Mouse (Mus musculus): ENCODE results near the gene Mgll.

Mgll gene

DNA sequence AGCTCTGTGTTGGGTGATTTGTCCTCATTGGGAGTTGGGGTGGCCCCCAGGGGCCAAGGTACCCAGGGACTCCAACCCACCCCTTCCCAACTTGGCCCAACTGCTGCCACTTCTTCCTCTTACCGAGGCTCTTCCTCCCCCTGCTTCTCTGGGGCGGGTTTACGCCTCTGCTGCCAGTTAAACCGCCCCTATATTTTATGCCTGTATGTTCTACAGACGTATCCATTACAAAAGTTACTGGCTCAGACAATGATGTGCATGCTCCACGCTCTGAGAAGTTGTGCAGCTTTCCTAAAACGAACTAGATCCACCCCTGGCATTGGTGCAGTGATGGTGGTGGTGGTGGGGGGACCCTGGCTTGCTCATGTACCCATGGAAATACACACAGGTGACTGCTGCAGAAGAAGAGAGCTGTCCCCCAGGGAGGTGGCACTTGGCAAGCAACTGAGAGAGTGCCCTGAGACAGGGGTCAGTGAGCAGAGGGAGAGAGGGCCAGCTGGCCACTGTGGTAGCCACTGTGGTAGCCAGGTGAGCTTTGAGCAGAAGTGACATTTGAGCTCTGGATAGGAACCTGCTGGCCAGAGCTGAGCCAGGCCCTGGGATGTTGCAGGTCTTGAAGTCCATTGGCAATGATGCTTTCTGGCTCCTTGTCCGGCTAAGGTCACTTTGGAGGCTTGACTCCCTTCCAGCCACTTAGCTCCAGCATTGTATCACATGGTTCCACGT is 18.2 kb downstream of the Mgll start:
- in situ Hi-C loops (cut with MboI; ENCODE audit: low sequenced_read_pairs), result no loop called here

DNA sequence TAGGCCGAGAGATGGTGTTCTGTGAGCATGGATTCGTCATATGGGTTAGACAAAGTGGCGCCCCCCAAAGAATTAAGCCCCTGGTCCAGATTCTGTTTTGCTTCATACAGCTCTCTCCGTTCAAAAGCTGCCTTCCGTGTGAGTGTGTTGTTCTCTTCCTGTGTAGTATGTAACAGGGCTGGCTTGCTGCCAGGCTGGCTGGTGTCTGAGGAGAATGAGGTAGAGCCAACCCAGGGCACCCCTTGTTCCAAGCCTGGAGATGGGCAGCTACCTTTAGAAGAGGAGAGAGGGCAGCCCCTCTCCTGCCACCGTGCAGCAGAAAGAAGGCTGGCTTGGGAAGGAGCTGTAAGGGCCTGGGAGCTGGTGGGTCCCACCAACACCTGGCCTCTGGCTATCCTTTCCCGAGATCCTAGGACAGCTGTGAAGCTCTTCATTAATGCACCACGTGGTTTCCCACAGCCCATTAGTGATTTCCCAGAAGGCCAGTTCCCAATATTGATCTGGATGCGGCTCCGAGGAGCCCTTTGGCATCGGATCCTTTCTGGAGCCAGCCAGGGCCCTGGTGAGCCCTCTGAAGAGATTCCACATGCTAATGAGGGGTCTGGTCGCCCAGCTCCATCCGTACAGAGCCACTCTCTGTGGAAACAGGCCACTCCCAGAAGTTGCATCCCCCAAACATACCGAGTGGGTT is 19.5 kb downstream of the Mgll start:
- in situ Hi-C loops (cut with MboI; ENCODE audit: low sequenced_read_pairs), result no loop called here

DNA sequence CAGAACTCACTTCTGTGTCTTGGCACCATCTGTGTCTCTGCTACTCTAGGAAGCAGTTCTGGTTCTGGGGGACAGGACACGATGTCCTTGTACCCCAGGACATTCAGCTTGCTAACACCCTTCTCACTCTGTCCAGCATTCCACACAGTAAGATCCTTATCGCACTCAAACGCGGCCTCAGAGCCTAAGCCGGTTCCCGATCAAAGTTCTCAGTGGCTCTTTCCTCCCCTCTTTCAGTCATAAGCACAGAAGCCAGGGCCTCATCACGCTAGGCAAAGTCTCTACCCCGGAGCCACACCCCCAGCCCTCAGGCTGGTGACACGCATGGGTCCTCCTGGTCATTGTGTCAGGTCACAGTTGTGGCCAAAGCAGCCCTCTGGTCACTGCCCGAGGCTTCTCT is 20.8 kb downstream of the Mgll start:
- in situ Hi-C loops (cut with MboI; ENCODE audit: low sequenced_read_pairs), result no loop called here

DNA sequence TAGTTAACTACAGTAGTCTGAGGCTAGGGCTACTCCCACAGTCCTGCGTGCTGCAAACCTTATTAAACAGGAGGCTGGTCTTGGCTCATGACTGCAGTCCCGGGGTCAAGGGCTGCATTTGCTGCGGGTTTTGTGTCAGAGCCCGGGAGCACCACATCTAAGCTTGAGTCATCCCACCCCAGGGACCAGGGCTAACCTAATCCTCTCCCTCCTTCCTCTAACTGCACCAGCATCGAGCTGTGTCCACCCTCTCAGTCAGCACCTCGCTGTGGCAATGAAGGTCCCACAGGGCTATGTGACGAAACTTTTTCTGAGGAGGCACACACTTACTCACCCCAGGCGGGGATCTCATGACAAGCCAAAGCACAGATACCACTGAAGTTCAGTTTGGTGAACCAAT is 22.1 kb downstream of the Mgll start:
- in situ Hi-C loops (cut with MboI; ENCODE audit: low sequenced_read_pairs), result no loop called here

DNA sequence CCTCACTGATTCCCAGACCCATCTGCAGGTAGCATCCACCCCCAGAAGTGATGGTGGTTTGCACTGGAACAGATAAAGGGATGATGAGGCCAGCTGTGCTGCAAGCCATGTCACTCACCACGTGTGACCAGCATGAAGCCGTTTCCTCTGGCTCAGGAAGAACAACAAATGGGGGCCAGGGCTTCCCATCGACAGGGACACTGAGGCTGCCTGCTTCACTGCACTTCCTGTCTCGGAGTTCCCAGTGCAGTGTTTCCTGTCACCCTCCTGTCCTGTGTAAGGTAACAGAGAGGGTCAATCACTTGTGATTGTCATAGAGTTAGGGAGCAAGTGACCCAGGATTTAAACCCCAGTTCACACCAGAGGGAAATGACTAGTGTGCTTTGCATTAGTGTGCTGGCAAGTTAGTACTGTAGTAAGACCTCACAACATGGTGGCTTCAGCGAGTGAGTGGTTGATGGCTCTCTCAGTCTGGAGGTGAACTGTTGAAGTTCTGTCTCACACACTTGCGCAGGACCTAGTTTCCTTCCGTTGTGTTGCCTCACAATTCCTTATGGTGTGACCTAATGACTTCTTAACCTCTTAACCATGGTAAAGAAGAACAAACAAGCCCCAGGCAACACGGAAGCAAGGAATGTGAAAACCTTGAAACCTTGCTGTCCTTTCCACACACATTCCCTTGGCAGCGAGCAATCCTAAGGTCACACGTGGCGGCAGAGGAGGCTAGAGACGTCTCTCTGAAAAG is 23.3 kb downstream of the Mgll start:
- in situ Hi-C loops (cut with MboI; ENCODE audit: low sequenced_read_pairs), result no loop called here

DNA sequence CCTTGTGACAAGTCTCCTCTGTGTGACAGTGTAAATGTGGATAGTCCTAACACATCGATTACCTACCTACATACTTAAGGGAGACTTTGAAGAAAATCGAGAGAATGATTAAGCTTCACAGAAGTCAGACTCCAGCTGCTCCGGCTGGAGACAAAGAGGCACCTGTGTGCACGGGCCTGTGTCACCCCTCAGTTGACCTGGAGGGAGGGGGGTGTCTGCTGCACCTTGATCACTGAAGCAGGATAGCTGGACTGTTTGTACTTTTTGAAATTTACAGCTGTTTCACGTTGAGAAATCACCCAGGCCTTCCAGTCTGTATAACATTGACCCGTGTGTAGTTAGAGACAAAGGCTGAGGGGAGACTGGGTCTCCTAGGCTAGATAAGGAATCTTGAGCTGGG is 26.7 kb downstream of the Mgll start:
- in situ Hi-C loops (cut with MboI; ENCODE audit: low sequenced_read_pairs), result no loop called here

DNA sequence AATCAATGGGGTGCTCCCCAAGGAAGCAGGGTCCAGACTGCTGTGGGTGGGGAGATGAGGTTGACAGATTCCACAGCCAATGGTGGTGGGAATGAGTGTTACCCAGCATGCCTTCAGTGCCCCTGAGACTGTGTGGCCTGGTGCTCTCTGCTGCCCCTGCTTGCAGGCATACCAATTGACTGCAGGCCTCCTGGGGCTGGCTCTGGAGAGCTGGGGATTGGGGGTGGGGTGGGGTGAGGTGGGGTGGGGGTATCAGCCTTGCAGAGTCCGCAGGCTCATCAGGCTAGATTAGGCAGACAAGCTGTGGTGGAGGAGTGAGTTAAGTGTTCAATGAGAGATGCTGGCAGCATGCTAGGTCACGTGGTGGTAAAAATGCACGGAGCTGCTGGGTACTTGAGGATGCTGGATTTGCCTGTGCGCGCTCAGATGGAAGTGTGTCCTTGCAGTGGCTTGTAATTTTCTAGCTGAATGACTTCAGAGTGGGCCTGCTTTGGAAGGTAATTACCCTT is 28.6 kb downstream of the Mgll start:
- in situ Hi-C loops (cut with MboI; ENCODE audit: low sequenced_read_pairs), result no loop called here

DNA sequence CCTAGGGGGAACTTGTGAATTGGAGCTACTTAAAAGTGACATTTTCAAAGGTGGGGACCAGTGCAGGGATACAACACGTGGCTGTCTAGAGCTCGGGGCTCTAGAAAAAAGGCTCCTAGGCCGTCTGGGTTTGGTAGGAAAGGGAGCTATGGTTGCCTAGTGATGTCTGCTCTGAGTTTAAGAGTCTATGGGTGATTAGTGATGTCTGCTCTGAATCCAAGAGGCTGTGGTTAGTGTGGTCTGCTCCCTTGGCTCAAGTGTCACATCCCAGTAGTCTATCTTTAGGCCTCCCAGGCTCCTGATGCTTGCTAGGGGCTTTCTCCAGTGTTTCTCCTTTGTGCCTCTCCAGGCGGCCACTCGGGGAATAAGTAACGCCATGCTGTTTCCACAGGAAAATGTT is 29.4 kb downstream of the Mgll start:
- in situ Hi-C loops (cut with MboI; ENCODE audit: low sequenced_read_pairs), result no loop called here

DNA sequence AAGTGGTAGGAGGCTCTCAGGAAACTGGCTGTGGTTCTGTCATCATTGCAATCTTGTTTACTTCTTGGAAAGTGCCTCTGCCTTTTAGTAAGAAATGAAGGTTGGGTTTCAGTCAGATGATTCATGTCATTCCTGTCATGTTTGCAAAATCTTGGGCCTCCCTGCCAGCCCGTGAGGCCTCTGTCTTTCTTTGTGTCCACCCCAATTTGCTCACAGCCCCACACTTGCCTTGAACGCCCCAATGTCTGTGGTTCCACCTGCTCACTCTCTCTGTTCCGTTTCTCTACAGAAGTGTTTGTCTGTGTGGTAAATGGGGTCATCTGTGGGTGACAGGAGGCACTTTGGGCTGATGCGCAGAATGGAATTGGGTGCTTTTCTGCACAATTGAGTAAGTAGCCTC is 32.8 kb downstream of the Mgll start:
- in situ Hi-C loops (cut with MboI; ENCODE audit: low sequenced_read_pairs), result no loop called here

DNA sequence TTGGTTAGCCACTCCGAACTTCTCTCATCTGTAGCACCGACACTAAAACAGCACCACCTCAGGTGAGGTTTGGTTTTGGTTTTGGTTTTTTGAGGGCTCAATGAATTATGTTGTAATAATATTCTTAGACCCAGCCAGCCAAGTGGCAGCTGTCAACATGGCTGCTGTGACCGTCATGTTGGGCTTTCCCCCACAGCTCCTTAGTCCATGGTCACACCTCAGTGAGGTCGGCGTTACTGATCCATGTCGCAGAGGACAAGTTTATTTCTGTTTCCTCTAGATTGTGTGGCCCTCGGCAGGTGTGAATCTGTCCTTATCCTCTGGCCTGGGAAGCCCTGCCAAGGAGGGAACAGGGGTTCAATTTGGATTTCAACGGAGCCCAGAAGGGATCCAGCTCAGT is 33.9 kb downstream of the Mgll start:
- in situ Hi-C loops (cut with MboI; ENCODE audit: low sequenced_read_pairs), result no loop called here

DNA sequence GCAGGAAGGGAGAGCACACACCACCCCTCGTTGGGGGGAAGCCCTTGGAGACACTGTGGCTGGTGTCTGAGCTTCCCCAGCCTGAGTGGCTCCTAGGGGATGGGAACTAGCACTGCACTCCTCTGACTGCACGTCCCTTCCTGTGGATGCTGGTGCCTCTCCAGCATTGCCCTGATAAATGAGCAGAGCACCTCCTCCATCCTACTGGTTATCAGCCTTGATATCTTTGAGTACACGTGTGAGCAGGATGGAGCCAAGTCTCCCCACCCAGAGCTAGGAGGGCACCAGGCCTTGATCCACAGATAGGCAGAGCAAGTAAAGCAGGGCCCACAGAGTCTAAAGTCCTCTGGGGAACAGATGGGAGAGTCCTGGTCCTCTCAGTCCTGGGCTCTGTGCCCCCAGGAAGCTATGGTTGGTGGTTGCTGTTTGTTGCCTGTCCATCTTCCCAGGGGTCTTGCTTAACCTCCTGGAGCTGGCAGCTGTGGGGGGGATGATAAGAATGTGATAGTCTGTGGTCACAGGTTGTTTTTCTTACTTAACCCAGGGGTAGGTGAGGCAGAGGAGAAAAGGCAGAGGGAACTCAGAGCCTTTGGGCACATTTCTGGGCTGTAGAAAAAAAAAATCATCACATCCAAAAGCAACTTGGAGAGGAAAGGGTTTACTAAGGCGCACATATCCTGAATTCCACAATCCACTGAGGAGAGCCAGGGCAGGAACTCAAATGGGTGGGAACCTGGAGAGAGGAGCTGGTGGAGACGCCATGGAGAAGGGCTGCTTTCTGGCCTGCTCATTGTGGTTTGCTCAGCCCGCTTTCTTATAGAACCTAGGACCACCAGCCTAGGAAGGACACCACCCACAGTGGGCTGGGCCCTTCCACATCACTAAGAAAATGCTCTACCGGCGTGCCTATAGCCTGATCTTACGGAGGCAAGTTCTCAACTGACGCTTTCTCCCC is 34.6 kb downstream of the Mgll start:
- in situ Hi-C loops (cut with MboI; ENCODE audit: low sequenced_read_pairs), result no loop called here

DNA sequence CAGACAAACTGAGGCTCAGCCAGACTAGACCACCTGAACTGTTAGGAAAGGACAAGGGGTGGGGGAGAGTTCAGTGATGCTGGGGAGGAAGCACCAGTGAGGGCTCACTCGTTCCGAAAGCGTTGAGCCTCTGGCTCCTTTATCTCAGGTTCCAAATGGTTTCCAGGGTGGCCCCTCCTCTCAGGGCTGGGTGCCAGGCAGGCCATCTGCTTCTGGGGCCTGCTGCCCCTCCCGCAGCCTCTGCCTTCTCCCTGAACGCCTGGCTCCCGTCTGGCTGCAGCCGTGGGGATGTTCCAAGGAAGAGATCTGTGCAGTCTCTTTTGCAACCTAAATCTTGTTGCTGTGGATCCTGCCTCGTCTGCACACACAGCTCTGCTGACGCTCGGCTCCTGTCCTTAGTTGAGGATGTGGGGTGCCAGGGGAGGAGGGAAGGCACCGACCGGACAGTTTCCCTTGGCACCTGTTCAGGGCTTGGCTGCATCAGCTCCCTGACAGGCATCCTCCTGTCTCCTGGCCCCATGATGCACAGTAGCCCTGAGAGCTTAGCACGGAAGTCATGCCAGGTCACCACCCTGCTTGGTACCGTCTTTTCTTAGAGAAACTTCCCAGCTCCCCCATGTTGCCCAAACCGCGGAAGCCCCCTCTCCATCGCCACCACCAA is 35.7 kb downstream of the Mgll start:
- in situ Hi-C loops (cut with MboI; ENCODE audit: low sequenced_read_pairs), result no loop called here

DNA sequence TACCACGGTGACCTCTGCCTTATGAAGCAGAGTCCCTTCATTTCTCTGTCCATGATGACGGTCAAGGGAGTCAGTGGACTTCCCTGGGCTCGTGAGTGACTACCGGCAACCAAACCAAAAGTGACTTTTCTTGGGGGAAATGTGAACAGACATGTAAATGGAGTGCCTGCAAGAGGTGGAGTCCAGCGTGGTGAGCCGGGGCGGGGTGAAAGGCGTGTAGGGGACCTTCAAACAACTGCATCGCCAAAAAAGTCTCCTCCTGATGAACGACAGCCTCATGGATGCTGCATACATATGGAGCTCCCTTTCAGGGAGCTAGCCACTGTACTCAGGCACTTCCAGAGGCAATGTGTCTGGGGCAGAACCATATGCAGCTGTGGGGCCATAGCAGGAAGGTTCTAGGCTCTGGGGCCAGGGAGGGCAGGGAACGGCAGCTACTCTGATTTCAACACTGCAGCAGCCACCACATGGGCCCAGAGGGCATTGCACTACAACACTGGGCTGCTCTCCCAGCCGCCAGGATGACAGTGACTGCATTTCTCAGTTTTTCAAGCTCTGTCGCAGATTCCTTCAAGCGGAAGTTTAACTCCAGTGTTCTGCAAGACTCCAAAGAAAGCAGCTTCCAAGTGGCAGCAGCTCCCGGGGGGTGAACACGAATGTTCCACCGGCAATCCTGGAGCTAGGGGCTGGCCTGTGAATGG is 36.9 kb downstream of the Mgll start:
- in situ Hi-C loops (cut with MboI; ENCODE audit: low sequenced_read_pairs), result no loop called here

DNA sequence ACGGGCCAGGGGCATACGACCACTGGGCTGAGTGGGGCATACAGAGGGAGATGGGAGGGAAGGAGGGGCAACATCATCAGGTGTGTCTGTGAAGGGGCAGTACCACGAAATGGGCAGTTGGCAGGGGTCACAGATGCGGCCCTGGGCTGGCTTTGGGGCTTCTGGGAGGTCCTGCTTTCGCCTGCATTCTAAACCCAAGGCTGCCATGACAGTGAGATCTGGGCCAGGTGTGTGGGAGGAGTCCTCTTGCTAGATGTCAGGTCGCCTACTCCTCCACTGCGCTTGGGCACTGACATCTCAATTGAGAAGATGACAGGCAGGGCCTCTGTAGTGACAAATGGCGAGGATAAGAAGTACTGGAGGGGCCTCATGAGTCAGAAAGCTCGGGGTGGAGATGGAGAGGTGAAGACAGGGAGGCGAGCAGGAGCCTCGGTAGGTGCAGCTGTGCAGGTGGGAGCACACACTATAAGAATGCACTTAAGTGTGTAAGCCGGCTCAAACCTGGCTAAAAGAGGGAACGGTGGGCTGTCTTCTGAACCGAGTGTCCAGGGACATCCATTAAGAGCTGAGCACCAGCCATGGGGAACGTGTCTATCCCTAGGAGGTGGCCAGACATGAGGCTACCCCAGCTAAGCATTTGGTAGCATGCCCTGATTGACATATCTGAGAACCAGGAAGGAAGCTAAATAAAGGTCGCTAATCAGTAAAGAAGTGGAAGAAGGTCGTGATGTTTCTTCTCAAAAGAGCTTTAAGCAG is 37.6 kb downstream of the Mgll start:
- in situ Hi-C loops (cut with MboI; ENCODE audit: low sequenced_read_pairs), result no loop called here

DNA sequence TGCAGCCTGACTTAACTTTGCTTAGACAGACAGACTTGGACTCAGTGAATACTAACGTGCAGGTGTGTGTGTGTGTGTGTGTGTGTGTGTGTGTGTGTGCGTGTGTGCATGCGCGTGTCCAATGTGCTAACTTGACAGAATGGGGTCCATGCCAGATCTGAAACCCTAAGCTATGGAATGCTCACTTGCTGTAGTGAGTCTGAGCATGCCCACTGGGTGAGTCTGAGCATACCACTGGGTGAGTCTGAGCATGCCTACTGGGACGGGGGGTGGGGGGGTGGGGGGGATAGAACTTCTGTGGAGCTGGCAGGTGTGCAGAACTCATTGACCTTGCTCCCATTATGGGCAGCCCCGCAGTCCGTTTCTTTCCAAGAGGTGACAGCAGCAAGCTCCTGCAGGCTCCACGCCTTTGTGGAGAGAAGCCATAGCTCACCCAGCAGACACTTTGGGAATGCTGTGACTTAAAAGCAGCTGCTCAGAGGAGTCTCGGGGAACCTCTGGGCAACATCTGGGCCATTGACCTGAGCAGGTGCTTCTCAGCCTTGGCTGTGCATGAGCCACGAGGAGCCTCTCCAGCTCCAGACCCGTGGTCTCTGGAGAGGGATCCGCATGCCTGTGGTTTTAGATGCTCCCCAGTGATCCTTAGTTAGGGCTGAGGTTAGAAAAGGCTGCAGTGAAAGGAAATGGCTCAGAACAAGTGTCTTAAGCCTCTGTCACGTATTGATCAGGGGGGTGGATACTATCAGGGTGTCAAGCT is 38.4 kb downstream of the Mgll start:
- in situ Hi-C loops (cut with MboI; ENCODE audit: low sequenced_read_pairs), result no loop called here

DNA sequence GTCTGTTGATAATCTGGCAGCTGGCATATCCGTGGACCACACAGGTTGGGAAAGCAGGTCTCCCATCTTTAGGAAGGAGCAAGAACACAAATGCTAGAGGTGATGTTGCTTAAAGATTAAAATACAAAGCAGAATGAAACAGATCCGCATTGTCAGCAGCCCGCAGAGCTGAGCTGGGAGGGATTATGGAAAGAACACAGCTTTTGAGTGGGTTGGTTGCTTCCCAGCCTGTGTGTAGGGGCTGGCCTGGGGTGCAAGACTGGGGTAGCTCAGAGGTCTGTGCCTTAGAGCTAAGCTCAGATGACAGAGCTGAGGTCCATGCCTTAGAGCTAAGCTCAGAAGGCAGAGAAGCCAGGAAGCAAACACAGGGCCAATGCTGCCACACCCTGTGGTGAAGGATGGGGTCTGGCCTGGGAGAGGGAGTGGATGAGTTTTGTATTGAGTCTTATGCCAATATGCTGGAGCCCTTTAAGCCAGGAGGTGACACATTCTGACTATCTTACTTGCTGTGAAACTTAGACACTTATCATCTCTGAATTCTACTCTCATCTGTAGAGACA is 39.4 kb downstream of the Mgll start:
- in situ Hi-C loops (cut with MboI; ENCODE audit: low sequenced_read_pairs), result no loop called here

DNA sequence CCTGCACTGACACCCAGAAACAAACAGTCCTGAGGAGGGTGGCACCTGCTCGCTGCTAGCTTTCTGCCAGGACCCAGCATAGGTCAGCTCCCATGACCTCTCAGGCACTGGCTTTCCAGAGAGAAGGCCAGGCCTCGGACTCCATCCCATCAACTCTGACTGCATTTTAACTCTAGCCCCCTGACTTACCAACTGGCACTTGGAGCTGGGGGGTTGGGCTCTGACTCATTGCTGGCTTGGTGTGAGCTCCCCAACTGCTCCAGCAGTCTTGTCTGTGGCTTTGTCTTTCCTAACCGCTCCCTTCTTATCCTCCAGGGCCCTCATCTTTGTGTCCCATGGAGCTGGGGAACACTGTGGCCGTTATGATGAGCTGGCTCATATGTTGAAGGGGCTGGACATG is 40.1 kb downstream of the Mgll start:
- in situ Hi-C loops (cut with MboI; ENCODE audit: low sequenced_read_pairs), result no loop called here

DNA sequence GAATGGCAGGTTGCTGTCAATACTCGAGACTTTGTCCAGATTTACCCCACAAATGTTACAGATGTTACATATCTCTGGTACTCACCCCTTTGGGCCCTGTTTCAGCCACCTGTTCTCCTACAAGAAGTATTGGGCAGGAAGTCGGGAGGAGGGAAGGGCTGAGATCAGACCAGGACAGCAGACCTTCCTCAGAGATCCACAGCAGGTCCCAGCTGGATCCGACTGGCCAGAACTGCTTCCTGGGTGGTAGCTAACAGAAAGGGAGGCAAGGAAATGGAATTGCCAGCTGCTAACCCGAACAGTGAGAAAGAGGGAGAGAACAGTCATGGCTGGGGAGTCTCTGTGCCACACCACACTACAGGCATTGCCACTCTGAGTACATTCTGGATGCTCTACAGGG is 43.5 kb downstream of the Mgll start:
- in situ Hi-C loops (cut with MboI; ENCODE audit: low sequenced_read_pairs), result no loop called here

Data from CH12F3 (cell line).